Mouse (Mus musculus) adrenal gland (tissue): ENCODE data around the gene Sprn.

Experiments
- intact Hi-C: fragments of 180-260 bp; cut with DNase I; formaldehyde crosslinking; loops from one replicate; pipeline ENCODE4 v1.15.1; 2025

Sprn gene

DNA sequence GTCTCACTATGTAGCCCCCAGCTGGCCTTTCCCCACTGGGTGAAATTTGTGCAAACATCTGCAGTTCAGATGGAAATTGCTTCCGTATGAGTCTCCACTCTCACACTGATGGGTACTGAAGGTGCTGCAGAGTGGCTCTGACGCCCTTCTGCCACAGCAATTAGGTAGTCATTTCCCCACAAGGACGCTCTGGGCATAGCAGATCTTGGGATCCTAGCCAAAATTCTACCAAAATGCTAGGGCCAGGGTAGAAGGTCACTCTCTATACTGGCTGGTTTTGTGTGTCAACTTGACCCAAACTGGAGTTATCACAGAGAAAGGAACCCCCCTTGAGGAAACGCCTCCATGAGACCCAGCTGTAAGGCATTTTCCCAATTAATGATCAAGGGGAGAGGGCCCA is 50.7 kb downstream of the Sprn start:
- intact Hi-C loops, result loop anchor here (5.0 kb wide), 1 partner anchor 33 kb away; the partner anchor contains the start of gene Mtg1

DNA sequence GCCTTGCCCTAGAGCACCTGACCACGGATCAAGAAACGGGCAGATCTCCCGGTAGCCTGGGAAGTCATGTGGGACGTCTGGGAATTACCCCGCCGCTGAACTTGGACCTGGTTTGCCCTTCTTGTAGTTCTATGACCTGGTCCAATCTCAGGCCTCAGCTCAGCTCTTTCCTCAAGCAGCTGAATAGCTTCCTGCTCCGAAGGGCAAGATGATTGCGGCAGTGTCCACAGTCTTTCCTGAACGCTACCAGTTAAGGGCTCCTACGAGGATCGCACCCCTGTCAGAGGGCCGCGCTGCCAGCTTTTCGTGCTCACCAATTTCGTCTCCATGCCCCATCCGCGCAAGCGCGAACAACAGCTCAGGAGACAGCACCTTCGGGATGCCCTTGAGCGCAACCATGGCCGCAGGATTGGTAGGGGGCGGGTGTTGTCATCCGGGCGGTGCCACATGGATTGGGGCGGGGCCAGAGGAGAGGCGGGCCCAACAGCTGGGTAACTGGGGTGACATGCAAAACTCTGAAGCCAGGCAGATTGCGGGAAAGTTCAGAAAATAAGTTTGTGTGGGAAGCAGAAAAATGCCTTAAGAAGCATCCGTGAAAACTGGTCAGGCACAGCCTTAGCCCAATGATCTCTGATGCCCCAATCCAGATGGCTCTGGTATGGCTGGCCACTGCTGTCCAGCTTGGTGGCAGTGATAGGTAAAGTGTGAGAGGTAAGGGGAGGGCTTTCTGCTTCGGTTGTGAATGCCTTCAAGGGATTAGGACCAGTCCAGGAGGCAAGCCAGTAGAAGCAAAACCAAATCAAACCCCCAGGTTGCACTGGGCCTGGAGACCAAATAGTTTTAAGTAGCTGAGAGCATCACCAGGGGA is 52.5 kb downstream of the Sprn start, which contains the start of gene Fuom:
Fuom (minus strand) TSS at position 449 of the 868 bp plus-strand sequence.
- intact Hi-C loops, result loop anchor here (5.0 kb wide), 1 partner anchor 35 kb away; the partner anchor contains the start of gene Mtg1

DNA sequence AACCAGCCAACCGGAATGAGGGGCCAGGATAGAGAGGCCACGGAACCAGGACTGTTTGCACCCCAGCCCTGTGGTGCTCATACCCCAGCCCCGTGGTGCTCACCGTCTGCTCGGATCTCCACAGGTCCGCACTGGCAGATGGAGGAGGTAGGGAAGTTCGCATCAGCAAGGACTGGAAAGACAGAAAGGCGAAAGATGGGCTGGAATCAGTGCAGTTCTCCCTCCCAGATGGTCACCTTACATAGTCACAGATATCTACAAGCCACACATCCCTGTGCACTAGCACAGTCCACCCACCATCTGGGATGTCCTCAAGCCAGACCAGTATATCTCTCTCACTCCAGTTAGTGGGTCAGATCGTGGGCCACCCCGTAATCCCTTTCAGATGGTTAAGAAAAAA is 53.2 kb downstream of the Sprn start:
- intact Hi-C loops, result loop anchor here (5.0 kb wide), 1 partner anchor 36 kb away; the partner anchor contains the start of gene Mtg1
